Mouse (Mus musculus): ENCODE results near the gene St5. TPM values are rescaled to one million over a fixed set of nuclear protein-coding genes. Genes with fewer than 3 reads are reported as not detected.

St5 gene
- polyA plus RNA-seq (2012; rRNA removed) (56.3 and 57.0 TPM in 2 replicates), polyA plus RNA-seq (2014; fragmentation: Nextera tagmentation; extraction: Ambion mirVana) (45.0 and 52.1 TPM in 2 replicates)

DNA sequence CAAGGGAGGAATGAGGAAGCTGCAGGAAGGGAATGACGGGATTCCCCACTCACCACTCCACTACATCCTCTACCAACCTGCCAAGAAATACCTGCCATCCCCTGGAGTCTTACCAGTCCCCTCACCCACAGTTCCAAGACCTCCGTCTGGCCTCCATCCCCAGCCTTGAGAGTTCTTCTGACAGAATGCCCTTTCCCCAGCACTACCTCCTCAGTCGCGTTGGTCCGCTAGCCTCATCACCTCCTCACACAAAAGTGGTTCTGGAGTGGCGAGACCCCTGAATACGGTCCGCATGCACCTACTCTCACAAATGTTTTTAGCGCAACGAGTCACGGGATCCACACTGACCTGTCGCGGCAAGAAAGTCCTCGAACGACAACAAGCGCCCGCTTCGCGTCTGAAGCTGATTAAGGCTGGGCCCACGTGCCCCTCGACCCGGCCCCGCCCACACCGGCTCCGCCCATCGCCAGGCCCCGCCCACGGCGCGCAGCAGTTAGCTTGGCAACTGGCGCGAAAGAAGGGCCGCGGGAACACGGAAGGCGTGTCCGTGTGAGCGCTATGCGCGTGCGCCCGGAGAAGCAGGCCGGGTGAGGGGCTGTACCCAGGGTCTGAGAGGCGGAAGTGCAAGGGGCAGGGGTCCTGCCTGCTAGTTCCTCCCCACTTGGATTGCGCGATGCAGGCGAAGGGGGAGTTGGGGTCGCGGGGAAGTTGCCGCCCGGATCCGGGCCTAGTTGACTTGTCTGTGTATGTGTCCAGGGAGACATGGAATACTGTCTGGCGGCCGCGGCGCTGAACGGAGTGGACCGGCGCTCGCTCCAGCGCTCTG is at the start of gene St5, which contains the start of gene Akip1:
St5 (minus strand) TSS at position 416 of the 826 bp plus-strand sequence.
Akip1 (plus strand) TSS at position 501 of the 826 bp plus-strand sequence.
- H3K9ac ChIP-seq (ENCODE audit: low read depth, low read length, severe bottlenecking), result peak within 1 kb of the TSS; percentile 65
- DNase-seq (ENCODE audit: low spot score) (peak; percentile 90), ATAC-seq (ENCODE audit: low FRiP score, low read depth) (peak; percentile 96)
- peak; percentile 83; the same call in 1 of the 2 replicates for TF ChIP-seq POLR2A (IDR thresholded peaks at IDR 0.05; ENCODE audit: borderline replicate concordance, extremely low read depth, insufficient read depth, insufficient read length)
- peak within 1 kb of the TSS; percentile 62 for H3K4me3 ChIP-seq (replicated peaks; ENCODE audit: low read length)
- H3K4me1 ChIP-seq (ENCODE audit: control insufficient read depth, insufficient read depth, low read length), result peaks cover 5% of the 10 kb centered on the region; the same call in 1 of the 2 replicates
- H3K36me3 ChIP-seq (ENCODE audit: control insufficient read depth, insufficient read depth, low read length), result no peaks in the 10 kb centered on the region
- no peaks in the 10 kb centered on the region for H3K27me3 ChIP-seq (ENCODE audit: control insufficient read depth, insufficient read depth, low read length)
- peak within 1 kb of the TSS; percentile 74 for H3K27ac ChIP-seq (replicated peaks; ENCODE audit: low read depth, low read length)
- under 1% methylated on average over 56 of the region's 61 CpGs for WGBS
- no peaks in the 10 kb centered on the region for H3K9me3 ChIP-seq (ENCODE audit: control insufficient read depth, low read length)
- peak within 1 kb of the TSS; percentile 69 for H3K4me2 ChIP-seq (replicated peaks; ENCODE audit: low read depth, low read length, severe bottlenecking)

DNA sequence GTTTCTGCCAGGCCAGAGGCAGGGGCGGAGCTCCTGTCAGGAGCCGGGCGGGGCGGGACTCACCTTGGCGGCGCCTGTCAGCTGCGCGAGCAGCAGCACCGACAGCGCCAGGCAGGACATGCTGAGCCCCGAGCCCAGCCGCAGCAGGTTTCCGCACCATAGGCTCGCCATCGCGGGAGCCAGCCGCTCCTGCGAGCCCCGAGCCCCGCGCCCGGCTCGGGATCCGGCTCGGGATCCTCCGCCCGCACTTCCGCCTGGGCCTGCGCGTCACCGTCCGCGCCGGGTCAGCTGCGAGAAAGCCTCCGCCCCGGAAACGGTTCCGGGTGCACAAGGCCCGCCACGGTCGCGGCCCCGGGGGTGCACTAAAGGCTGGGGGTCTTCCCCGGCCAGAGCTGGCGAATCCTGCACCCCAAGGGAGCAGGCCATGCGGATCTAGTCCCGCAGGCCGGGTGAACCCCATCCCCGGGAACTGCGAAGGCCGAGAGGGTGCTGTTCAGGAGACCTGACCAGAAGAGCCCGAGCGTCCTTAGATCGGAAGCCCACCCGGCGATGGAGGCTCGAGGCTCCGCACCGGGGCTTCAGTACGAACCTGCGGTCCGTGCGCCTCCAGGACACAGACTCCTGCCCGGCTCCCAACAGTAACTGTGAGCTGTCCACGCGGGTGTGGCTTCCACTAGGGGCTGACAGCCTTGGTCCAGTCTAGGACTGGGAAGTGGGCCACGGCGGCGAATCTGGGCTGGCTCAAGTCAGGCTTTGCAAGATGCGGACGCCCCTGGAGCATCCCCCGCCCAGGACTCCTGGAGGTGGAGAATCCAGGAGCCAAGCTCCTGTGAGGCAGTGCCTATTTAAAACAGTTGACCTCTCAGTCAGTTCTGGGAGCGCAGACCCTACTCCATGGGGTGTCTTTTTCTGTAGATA is 48.9 kb upstream of the St5 start, which contains the start of gene Tmem9b:
Tmem9b (minus strand) TSS at position 868 of the 918 bp plus-strand sequence.
- H3K36me3 ChIP-seq (ENCODE audit: control insufficient read depth, insufficient read depth, low read length), result no peaks in the 10 kb centered on the region
- peak within 1 kb of the TSS; percentile 86 for H3K4me2 ChIP-seq (replicated peaks; ENCODE audit: low read depth, low read length, severe bottlenecking)
- peak within 1 kb of the TSS; percentile 95 for H3K4me3 ChIP-seq (replicated peaks; ENCODE audit: low read length)
- H3K9me3 ChIP-seq (ENCODE audit: control insufficient read depth, low read length), result no peaks in the 10 kb centered on the region
- H3K27me3 ChIP-seq (ENCODE audit: control insufficient read depth, insufficient read depth, low read length), result no peaks in the 10 kb centered on the region
- TF ChIP-seq POLR2A (IDR thresholded peaks at IDR 0.05; ENCODE audit: borderline replicate concordance, extremely low read depth, insufficient read depth, insufficient read length), result peak; percentile 44; the same call in 1 of the 2 replicates
- H3K4me1 ChIP-seq (ENCODE audit: control insufficient read depth, insufficient read depth, low read length), result peaks cover 4% of the 10 kb centered on the region; the same call in 1 of the 2 replicates
- H3K27ac ChIP-seq (replicated peaks; ENCODE audit: low read depth, low read length), result peak within 1 kb of the TSS; percentile 86
- DNase-seq (ENCODE audit: low spot score), result peak; percentile 62
- peak within 1 kb of the TSS; percentile 86 for H3K9ac ChIP-seq (ENCODE audit: low read depth, low read length, severe bottlenecking)
- peak; percentile 89 for ATAC-seq (ENCODE audit: low FRiP score, low read depth)
- under 1% methylated on average over 63 of the region's 74 CpGs for WGBS

DNA sequence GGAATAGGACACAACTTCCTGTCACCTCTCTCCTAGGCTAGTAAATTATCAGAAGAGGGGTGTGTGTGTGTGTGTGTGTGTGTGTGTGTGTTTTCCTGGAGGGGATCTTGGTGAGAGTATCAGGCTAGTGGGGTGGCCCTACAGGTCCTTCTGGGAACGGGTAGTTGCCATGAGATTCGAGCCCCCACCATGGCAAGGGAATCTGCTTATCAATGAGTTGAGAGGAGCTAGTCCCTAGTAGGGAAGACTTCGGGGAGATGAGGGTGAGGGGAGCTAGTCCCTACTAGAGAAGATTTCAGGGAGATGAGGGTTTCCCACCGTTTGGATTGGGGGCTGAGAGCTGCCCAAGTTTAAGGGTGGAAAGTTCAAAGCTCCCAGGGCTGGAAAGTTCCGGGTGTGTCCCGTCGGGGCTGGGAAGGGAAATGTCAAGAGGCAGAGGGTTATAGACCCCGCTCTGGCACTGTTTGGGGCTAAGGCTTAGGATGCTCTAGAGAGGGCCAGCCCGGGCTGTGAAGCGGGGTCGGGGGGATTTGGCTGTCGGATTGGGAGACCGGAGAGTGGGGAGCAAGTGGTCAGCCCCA is 48.1 kb upstream of the St5 start:
- Histone ChIP-seq H3K4me2 (replicated peaks; ENCODE audit: low read depth, low read length, severe bottlenecking) (peak overlapping the region; percentile 86), H3K27ac (replicated peaks; ENCODE audit: low read depth, low read length) (peak overlapping the region; percentile 86), H3K9ac (ENCODE audit: low read depth, low read length, severe bottlenecking) (peak overlapping the region; percentile 86), H3K27me3 (ENCODE audit: control insufficient read depth, insufficient read depth, low read length) (no peaks in the 10 kb centered on the region), H3K9me3 (ENCODE audit: control insufficient read depth, low read length) (no peaks in the 10 kb centered on the region), H3K4me3 (replicated peaks; ENCODE audit: low read length) (peak overlapping the region; percentile 95), H3K36me3 (ENCODE audit: control insufficient read depth, insufficient read depth, low read length) (no peaks in the 10 kb centered on the region), H3K4me1 (ENCODE audit: control insufficient read depth, insufficient read depth, low read length) (peaks cover 4% of the 10 kb centered on the region; the same call in 1 of the 2 replicates)
- TF ChIP-seq POLR2A (IDR thresholded peaks at IDR 0.05; ENCODE audit: borderline replicate concordance, extremely low read depth, insufficient read depth, insufficient read length), result no peak
- ATAC-seq (ENCODE audit: low FRiP score, low read depth) (no peak; the same call in 1 of the 2 replicates), DNase-seq (ENCODE audit: low spot score) (no peak)
- 5% methylated on average over 13 of the region's 13 CpGs for WGBS

DNA sequence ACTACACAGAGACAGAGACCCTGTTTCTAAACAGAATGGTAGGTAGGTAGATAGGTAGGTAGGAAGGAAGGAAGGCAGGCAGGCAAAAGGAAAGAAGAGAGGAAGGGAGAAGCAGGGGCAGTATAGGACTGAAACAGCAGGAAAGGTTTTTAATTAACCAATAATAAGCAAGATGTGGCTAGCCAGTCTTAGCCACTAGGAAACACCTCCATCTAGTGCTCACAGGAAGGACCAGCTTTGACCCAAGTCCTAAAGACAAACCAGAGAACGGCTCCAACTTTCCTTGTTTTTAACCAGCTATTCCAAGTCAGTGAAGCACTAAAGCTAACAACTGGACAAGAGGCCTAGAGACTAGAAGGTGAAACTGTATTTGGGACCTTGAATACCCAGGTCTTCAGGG is 44.3 kb upstream of the St5 start:
- Histone ChIP-seq H3K9me3 (ENCODE audit: control insufficient read depth, low read length) (no peaks in the 10 kb centered on the region), H3K27ac (replicated peaks; ENCODE audit: low read depth, low read length) (no peak overlapping the region), H3K4me1 (ENCODE audit: control insufficient read depth, insufficient read depth, low read length) (peaks cover under 1% of the 10 kb centered on the region; the same call in 1 of the 2 replicates), H3K36me3 (ENCODE audit: control insufficient read depth, insufficient read depth, low read length) (peaks cover 15% of the 10 kb centered on the region), H3K27me3 (ENCODE audit: control insufficient read depth, insufficient read depth, low read length) (no peaks in the 10 kb centered on the region), H3K9ac (ENCODE audit: low read depth, low read length, severe bottlenecking) (no peak overlapping the region), H3K4me3 (replicated peaks; ENCODE audit: low read length) (no peak overlapping the region), H3K4me2 (replicated peaks; ENCODE audit: low read depth, low read length, severe bottlenecking) (no peak overlapping the region)
- no peak for TF ChIP-seq POLR2A (IDR thresholded peaks at IDR 0.05; ENCODE audit: borderline replicate concordance, extremely low read depth, insufficient read depth, insufficient read length)
- no peak for DNase-seq (ENCODE audit: low spot score)
- ATAC-seq (ENCODE audit: low FRiP score, low read depth), result no peak
- WGBS, result 29% methylated on average over 1 of the region's 1 CpGs

All from limb, embryonic 14.5 days (tissue).